Mouse (Mus musculus): ENCODE measurements around the gene Ctps.
A peak's percentile ranks its signal among the peaks of the same experiment; 100 is the strongest.
"Not testable (repeated sequence)": the region's sequence is repeated elsewhere in the genome, so short reads cannot be mapped to it uniquely, and the experiment has no call there.

The Ctps gene

DNA sequence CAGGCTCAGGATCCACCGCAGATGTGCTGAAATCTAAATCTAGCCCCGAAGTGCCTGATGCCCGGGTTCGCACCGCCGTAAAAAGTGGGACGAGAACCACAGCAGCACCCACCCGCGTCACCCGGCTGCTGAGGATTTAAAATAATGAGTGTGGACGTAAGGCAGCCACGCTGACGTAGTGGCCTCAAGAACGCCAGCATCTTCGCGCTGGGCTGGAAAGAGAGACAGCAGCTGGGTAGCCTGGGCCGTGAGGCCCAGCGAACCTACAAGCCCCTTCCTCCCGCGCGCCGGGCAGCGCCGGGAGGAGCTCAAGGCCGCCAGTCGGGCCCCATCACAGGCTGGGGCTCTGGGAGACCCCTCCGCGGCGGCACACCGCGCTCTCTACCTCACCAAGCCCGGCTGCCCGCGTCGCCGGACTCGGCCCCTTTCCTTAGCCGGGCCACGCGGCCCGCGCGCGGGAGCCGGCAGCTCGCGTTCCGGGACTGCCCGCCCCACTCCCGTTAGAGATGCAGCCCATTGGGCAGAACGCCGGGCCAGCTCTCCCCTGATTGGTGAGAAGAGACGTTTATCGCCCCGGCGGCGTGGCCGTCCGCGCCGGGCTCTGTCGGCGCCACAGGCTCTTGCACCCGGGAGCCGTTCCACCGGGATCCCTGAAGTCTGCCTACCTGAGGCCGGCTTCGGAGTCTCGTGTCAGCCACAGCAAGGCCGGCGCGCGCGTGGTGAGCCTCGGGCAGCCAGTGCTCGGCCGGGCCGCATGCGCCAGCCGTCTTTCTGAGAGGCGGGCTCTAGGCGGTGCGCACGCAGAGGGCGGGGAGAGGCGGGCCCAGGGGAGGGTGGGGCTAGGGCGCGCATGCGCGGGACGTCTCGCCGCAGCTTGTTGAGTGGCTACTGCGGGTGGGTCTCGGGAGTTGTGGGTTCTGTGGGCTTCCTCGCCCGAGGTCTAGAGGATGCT is at the start of gene Ctps:
TSS of gene Ctps (minus strand) at position 791 of the 952 bp plus-strand sequence.
- peak; percentile 96 for DNase-seq (ENCODE audit: low spot score)

DNA sequence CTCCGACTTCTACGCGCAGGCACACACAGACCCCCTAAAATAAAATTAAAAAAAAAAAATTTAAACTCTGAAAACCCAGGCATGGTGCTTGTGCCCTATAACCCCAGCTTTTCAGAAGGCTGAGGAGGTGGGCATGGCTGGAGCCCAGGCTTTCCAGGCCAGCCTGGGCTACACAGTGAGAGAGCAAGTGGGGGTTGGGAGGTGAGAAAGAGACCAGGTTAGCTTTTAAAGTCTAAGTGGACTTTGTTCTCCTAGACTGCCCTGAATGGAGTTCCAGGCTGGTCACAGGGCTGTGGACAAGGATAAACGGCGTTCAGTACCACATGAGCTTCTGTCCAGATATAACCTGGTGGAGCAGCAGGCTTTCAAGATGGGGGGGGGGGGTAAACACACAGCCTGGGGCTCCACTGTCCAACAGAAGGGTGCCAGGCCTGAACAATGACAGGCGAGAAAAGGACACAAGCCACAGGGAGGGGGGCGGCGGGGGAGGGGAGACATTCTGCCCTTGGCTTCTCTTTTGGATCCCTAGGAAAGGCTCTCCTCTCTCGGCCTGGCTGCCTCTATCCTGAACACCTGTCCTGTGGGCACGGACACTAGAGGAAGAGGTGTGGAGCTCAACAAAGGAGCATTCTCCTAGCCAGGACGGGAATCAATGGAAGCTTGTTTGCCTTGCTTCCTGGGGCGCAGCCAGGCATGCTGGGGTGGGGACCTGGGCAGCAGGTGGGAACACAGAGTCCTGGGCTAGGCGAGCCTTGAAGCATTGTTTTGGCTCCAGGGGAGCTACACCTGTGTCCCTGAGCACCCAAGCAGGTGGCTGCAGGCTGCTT is 46.3 kb upstream of the Ctps start:
- DNase-seq (ENCODE audit: low spot score): peak; percentile 57

DNA sequence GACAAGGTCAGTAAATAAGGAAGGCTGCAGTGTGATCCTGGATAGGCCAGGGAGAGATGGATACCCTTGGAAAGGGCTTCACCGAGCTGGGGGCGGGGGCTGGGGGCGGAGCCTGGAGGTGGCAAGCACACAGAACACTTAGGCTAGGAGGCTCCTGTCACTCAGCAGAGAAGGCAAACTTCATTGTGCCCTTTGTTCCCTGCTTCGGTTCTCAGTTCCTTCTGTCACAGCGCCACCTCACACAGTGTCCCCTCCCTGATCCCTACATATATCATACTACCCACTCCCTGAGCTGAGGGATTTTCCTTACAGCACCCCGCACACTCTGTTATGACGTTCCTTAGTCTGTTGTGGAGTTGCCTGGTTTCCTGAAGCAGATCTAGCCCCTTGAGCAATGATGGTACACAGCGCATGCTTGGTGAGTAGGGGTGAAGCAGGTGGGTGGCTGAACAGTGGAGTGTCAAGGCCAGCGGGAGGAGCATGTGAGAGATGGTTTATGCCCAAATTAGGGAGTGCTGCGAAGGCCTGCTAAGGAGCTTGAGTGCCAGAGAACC is 45.5 kb upstream of the Ctps start:
- peak; percentile 78 for DNase-seq (ENCODE audit: low spot score)

DNA sequence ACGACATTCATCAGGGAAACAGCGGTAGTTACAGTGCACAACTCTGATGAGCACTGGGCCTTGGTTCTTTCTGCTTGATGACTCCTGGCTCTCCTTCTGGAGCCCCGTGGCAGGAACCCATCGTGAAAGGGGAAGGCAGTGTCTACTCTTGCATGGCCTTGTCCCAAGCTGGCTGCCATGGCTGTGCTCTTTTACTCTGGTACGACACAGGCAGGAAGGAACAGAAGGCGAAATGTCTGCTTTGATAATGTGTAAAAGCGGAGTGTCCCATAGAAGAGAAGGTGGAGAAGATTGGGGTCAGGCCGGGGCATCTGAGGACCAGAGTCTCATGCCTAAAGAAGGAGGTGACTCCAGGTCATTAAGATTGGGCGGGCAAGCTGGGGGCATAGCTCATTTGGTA is 44.6 kb upstream of the Ctps start:
- DNase-seq (ENCODE audit: low spot score): no peak

DNA sequence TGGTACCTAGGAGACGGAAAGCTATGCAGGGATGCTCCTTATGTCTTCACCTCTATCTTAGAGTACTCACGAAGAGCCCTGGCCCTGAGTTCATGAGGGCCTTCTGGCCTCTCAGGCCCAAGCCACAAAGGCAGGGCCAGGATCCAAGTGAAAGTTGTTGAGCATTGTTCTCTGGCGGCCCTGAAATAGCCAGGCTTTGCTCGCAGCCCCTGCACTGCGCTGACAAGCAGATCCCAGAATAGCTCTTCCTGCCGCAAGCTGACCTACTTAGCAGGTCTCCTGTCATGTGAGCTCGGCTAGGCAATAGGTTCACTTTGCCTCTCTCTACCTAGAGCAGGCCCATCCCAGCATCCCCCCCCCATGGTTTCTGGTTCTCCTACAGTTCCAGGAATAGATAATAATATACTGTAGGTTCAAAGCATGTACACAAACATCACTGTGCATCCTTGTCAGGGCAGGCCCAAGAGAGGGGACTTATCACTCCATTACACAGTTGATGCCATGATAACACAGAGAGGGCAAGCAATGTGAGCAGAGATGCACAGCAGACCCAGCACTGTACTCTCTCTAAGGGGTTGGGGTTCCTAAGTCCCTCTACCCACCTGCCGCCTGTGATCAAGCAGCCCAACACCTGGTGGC is 43.7 kb upstream of the Ctps start:
- no peak for DNase-seq (ENCODE audit: low spot score)

GRCm38 (mm10) chr4:120612304-120613080 is 42.4 kb upstream of the Ctps start:
- no peak for DNase-seq (ENCODE audit: low spot score)

- DNase-seq (ENCODE audit: low spot score): no peak
Observed at GRCm38 (mm10) chr4:120611005-120611404, 40.9 kb upstream of the Ctps start.

DNA sequence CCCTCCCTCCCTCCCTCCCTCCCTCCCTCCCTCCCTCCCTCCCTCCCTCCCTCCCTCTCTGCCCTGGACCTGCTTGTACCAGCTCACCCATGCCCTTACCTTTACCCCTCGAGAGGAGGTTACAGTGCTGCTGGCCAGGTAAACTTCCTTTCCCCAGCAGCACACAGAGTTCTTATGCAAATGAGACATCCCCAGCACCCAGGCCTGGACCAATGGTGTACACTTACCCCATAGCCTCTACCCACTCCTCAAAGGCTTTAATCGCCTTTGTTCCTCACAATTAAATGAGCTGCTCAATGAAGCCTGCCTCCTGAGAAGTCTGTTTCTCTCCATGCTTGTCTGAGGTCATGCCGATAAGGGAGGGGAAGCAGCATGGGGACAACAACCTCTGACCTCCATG is 36.9 kb upstream of the Ctps start:
- DNase-seq (ENCODE audit: low spot score): no peak

GRCm38 (mm10) chr4:120602669-120603068 is 32.6 kb upstream of the Ctps start:
- DNase-seq (ENCODE audit: low spot score): no peak

- DNase-seq (ENCODE audit: low spot score): no peak
Observed at GRCm38 (mm10) chr4:120601774-120602173, 31.7 kb upstream of the Ctps start.

DNA sequence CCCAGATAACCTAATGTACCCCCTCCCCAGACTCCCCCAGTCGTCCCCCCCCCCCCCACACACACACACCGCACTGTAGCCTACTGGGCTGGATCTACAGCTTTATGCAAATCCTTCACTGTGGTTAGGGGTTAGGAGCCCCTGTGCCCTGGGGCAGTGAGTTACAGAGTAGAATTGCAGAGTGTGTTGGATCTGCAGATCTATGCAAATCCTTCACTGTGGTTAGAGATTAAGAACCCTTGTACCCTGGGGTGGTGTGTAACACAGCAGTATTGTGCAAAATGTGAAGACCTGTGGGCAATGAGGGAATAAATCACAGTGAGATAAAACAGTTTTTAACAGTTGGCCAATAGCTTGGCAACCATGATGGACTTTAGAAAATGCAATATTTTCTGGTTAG is 28.8 kb upstream of the Ctps start:
- no peak for DNase-seq (ENCODE audit: low spot score)

DNA sequence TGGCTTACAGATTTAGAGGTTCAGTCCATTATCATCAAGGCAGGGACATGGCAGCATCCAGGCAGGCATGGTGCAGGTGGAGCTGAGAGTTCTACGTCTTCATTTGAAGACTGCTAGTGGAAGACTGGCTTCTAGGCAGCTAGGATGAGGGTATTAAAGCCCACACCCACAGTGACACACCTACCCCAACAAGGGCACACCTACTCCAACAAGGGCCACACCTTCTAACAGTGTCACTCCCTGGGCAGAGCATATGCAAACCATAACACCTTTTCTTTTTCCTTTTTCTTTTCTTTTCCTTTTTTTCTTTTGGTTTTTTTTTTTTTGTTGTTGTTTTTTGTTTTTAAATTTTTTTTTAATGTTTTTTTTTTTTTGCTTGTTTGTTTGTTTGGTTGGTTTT is 26.1 kb upstream of the Ctps start:
- DNase-seq (ENCODE audit: low spot score): not testable (repeated sequence)

DNA sequence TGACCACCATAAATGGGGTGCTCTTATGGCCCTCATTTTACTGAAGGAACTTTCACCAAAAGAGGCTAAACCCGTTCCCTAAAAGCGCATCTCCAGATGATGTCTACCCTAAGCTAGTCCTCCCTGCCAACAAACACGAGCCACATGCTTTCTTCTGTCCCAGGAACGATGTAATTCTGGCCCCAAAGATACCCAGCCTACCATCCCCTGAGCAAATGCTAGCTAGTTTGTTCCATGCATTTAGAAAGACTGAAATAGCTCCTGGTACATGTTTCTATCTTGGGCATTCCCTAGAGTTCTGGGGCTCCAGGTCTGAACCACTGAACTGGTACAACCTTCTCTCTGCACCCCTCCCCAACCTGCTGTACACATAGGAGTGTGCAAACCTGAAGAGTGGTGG is 20.9 kb upstream of the Ctps start:
- DNase-seq (ENCODE audit: low spot score): no peak

GRCm38 (mm10) chr4:120589815-120590422 is 19.8 kb upstream of the Ctps start:
- DNase-seq (ENCODE audit: low spot score): peak; percentile 63

- DNase-seq (ENCODE audit: low spot score): no peak
Observed at GRCm38 (mm10) chr4:120589070-120589469, 19.0 kb upstream of the Ctps start.

- no peak for DNase-seq (ENCODE audit: low spot score)
Observed at GRCm38 (mm10) chr4:120588445-120588844, 18.4 kb upstream of the Ctps start, which contains the start of gene Gm8439. Gm8439 (plus strand) TSS chr4:120588745.

DNA sequence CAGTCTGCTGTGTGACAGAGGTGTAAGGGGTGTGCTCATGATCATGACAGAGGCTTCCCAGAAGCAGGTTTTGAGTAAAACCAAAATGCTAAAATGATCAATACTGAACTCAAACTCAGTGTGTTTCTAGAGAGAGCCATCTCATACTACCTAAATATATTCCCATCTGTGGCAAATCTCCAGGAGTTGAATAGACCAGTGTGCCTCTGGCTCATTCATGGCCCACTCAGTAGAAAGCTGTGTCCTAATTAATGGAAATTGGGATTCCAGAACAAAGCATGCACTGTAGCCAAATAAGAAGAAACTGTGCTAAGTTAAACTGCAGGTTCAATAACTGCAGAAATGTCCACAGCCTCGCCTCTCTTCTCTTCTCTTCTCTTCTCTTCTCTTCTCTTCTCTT is 16.9 kb upstream of the Ctps start:
- DNase-seq (ENCODE audit: low spot score): no peak

DNA sequence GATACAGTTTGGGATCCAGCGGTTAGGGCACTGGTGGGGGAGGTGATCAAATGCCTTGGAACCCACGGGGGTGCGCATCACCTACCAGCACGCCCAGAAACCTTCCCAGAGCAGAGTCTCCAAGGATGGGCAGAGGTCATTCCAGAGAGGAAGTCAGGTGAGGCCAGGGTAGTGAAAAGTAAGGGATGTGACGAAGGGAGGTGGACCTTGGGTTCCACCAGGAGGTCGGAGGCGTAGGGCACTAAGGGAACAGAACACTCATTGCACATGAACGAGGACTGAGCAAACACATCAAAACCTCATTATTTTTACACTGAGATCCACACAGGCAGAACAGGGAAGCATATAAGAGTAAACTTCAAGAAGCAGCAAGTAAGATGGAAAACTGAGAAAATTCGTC is 11.6 kb upstream of the Ctps start:
- no peak for DNase-seq (ENCODE audit: low spot score)

DNA sequence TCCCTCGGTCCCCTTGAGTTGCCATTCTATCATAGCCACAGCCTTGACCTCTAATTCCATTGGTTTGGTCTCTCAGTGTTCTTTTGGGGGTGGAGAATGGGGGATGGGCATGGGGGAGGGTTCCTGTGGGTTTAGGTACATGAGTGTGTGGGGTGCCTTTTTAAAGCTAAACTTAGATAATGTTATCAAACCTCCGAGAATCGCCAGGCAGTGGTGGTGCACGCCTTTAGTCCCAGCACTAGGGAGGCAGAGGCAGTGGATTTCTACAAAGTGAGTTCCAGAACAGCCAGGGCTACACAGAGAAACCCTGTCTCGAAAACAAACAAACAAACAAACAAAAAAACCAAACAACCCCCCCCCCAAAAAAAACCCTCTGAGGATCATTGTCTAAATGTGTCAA is 10.8 kb upstream of the Ctps start:
- no peak for DNase-seq (ENCODE audit: low spot score)

GRCm38 (mm10) chr4:120571691-120572090 is 1.6 kb upstream of the Ctps start:
- DNase-seq (ENCODE audit: low spot score): no peak

DNA sequence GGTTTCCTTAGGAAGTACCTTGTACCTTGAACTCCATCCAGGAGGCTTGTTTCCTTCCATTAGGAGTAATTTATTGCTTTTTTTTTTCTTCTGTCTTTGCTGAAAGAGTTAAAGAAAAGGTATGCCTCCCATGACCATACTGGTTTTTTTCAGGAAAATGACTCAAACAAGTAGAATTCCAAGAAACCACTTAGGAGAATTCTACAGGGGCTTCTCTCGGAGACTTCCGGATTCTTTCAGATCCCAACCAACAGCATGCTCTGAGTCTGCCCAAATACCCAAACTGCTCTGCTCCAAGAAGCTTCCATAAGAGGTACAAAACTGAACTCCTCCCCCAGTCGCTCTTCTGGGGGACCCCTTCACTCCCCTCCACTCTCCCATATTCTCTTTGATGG is 991 bp upstream of the Ctps start:
- DNase-seq (ENCODE audit: low spot score): no peak
